Mouse (Mus musculus) kidney, adult 2 months (tissue): ENCODE data around the gene Prpsap1.

Experiments used
- CTCF ChIP-seq: fragments of 200-500 bp; conservative IDR thresholded peaks from 2 replicates; pipeline ENCODE4 v1.5.1; 2011; ENCODE audit warnings: low read depth, mild to moderate bottlenecking, control low read depth, low read length, moderate library complexity, mixed read lengths; ENCODE audit not compliant: insufficient read depth, insufficient read length
- POLR2A ChIP-seq: fragments of 200-500 bp; IDR thresholded peaks from one replicate; pipeline ENCODE4 v1.6.1; 2011; ENCODE audit warnings: low read depth, low read length, control low read depth

DNA sequence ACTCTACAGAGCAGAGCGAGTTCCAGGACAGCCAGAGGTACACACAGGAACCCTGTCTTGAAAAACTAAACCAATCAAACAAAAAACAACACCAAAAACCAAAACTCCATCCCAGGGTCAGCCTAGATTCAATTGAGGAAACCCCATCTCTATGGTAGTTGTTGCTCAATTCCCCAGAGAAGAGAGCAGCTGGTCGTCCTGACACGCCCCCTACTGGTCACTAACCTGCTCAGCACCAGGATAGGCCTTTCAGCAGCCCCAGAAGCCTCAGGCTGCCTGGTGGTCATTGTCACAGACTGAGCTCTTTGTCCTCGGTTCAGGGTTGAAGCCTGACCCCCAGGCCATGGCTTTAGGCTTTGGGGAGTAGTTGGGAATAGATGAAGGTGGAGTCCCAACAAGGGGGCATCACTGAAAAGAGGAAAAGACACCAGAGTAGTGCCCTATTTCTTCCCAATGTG is at the start of gene Prpsap1:
- no peak for TF ChIP-seq POLR2A
- TF ChIP-seq CTCF, result peak; percentile 85
